Mouse (Mus musculus): ENCODE results near the gene Adcy1.

DNA sequence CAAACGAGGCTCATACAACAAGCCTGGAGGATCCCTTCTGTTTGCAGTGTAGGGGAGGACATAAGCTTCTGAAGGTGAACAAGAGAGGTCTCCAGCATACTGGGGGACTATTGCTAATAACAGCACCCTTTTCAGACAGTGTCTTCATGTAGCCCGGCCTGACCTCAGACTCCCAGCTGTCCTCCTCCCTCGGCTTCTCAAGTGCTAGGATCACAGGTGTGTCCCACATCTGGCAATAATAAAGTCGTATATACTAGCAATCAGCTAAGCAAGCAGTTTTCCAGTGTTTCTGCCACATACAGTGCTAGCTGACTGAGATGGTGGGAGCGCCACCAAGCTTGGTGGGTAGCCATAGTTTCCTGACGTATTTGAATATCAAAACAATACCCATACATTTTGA lies 22.5 kb upstream of the Adcy1 start:
- no peak for TF ChIP-seq CTCF (IDR thresholded peaks at IDR 0.05; ENCODE audit: borderline replicate concordance, control insufficient read depth, extremely low read depth, insufficient read depth, low read length, poor library complexity)
- TF ChIP-seq POLR2A (IDR thresholded peaks at IDR 0.05; ENCODE audit: control insufficient read depth, extremely low read depth, insufficient read depth, low read length, poor library complexity) = no peak

All from thymus, adult 2 months (tissue).